Mouse (Mus musculus) kidney, adult 2 months (tissue): ENCODE results near the gene Ccpg1.
A peak's percentile ranks its signal among the peaks of the same experiment; 100 is the strongest.

Source experiments
- CTCF ChIP-seq: fragments of 200-500 bp; conservative IDR thresholded peaks from 2 replicates; pipeline ENCODE4 v1.5.1; 2011; ENCODE audit warnings: low read depth, mild to moderate bottlenecking, control low read depth, low read length, moderate library complexity, mixed read lengths; ENCODE audit not compliant: insufficient read depth, insufficient read length
- POLR2A ChIP-seq: fragments of 200-500 bp; IDR thresholded peaks from one replicate; pipeline ENCODE4 v1.6.1; 2011; ENCODE audit warnings: low read depth, low read length, control low read depth

- TF ChIP-seq CTCF = 0 out of 2 replicates have a peak, but pooled peaks have one; percentile 1
- no peak for TF ChIP-seq POLR2A
Measured at GRCm38 (mm10) chr9:73012629-73013028, 27.4 kb downstream of the Ccpg1 start.
